Comparison of ENCODE assay signal across 28 mouse cellular contexts in the genomic region with DNA sequence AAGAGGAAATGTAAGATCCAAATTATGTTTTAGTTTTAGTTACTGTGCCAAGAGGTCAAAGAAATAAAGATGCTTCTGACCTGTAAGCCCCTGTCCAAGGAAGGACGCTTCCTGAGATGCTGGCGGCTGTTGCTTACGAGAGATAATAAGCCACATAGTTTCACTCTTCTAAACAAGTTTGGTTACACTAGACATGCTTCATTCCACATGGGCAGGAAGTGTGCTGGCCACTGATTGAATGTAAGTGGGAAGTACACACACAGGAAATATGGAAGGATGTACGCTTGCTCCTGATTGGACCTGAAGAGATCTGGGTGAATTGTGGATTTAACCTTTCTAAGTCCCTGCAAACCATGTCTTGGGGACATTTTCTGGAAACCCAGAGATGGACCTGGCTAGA. TPM values are rescaled to one million over a fixed set of nuclear protein-coding genes. Genes with fewer than 3 reads are reported as not detected.
A peak's percentile ranks its signal among the peaks of the same experiment; 100 is the strongest.
DNase-seq lines count a peak whose midpoint lies in the region; ATAC-seq and TF ChIP-seq lines count a peak whose summit lies in the region.
"Had no signal": no experiment of that assay in that cellular context is flagged by ENCODE, and none has a peak within 500 bp of the region (broad histone marks: within the 10 kb centered on the region; RNA-seq: fewer than 3 reads in every experiment).

No protein-coding gene starts in this region.

- intact Hi-C loops in heart, postnatal 25 days (cut with DNase I), result no loop called here

- H3K4me3 ChIP-seq in heart, embryonic 12.5 days, result no peak overlapping the region
- no peak overlapping the region for H3K4me3 ChIP-seq in kidney, embryonic 14.5 days (ENCODE audit: low read length)
- H3K4me3 ChIP-seq in lung, postnatal 0 days (ENCODE audit: low read depth, low read length), result no peak overlapping the region
- no peak overlapping the region for H3K4me3 ChIP-seq in forebrain, embryonic 15.5 days
- H3K4me3 ChIP-seq: forebrain, embryonic 13.5 days; heart, embryonic 15.5 days; hindbrain, embryonic 10.5 days; hindbrain, embryonic 15.5 days; limb, embryonic 10.5 days; limb, embryonic 15.5 days had no signal

- TF ChIP-seq EP300 in lung, postnatal 0 days (IDR thresholded peaks at IDR 0.05), result peak; percentile 38; the same call in 1 of the 2 replicates

- H3K4me1 ChIP-seq in heart, embryonic 12.5 days (replicated peaks), result 0 out of 2 replicates have a peak, but pooled peaks cover under 1% of the 10 kb centered on the region
- H3K4me1 ChIP-seq in kidney, embryonic 14.5 days (ENCODE audit: control insufficient read depth, insufficient read depth, low read length), result 0 out of 2 replicates have a peak, but pooled peaks cover under 1% of the 10 kb centered on the region
- H3K4me1 ChIP-seq in lung, postnatal 0 days (ENCODE audit: insufficient read depth, low read depth, low read length), result no peaks in the 10 kb centered on the region
- H3K4me1 ChIP-seq in forebrain, embryonic 15.5 days, result no peaks in the 10 kb centered on the region
- H3K4me1 ChIP-seq: heart, embryonic 15.5 days; limb, embryonic 10.5 days; limb, embryonic 15.5 days had no signal

- no peaks in the 10 kb centered on the region for H3K9me3 ChIP-seq in heart, embryonic 12.5 days (replicated peaks)
- H3K9me3 ChIP-seq in kidney, embryonic 14.5 days (ENCODE audit: control insufficient read depth, low read length), result no peaks in the 10 kb centered on the region
- H3K9me3 ChIP-seq in lung, postnatal 0 days (ENCODE audit: low read length), result no peaks in the 10 kb centered on the region
- no peaks in the 10 kb centered on the region for H3K9me3 ChIP-seq in forebrain, embryonic 15.5 days
- H3K9me3 ChIP-seq: forebrain, embryonic 13.5 days; heart, embryonic 15.5 days; hindbrain, embryonic 10.5 days; hindbrain, embryonic 15.5 days; limb, embryonic 10.5 days; limb, embryonic 15.5 days had no signal

- no peak for DNase-seq in heart, postnatal 25 days (ENCODE audit: low spot score)
- DNase-seq in kidney, postnatal 10 days, result peak; percentile 7
- DNase-seq in lung, postnatal 0 days (ENCODE audit: low spot score), result peak; percentile 11
- DNase-seq in lung, postnatal 14 days, result no peak
- DNase-seq: adrenal gland, postnatal 14 days; cerebellum, adult 11 months; cerebellum, adult 9-10 months; cerebellum, postnatal 36 days; gastrocnemius, postnatal 14 days; kidney, adult 2 months; layer of hippocampus, adult 9-11 months; midbrain, embryonic 14.5 days; right cerebral cortex, postnatal 25 days; thymus, adult 18-20 months; thymus, postnatal 25 days had no signal

- H3K9ac ChIP-seq in heart, embryonic 12.5 days, result no peak overlapping the region
- H3K9ac ChIP-seq in kidney, embryonic 14.5 days (ENCODE audit: low read depth, low read length), result no peak overlapping the region
- no peak overlapping the region for H3K9ac ChIP-seq in lung, postnatal 0 days (replicated peaks; ENCODE audit: low read depth)
- no peak overlapping the region for H3K9ac ChIP-seq in forebrain, embryonic 15.5 days (replicated peaks)
- H3K9ac ChIP-seq: forebrain, embryonic 13.5 days; heart, embryonic 15.5 days; hindbrain, embryonic 15.5 days; limb, embryonic 15.5 days; liver, embryonic 14.5 days had no signal

- 55% methylated on average over 4 of the region's 4 CpGs for WGBS in heart, embryonic 12.5 days
- 56% methylated on average over 4 of the region's 4 CpGs for WGBS in kidney, embryonic 14.5 days
- 45% methylated on average over 4 of the region's 4 CpGs for WGBS in lung, postnatal 0 days
- WGBS in forebrain, embryonic 15.5 days, result 90% methylated on average over 4 of the region's 4 CpGs

- no peak for TF ChIP-seq CTCF in lung, postnatal 0 days (IDR thresholded peaks at IDR 0.05)

- peak; percentile 72; the same call in 1 of the 2 replicates for ATAC-seq in heart, embryonic 12.5 days (ENCODE audit: insufficient number of reproducible peaks, low FRiP score)
- ATAC-seq in kidney, embryonic 14.5 days (ENCODE audit: low FRiP score, low TSS enrichment), result no peak
- ATAC-seq in lung, postnatal 0 days, result peak; percentile 61
- peak; percentile 29; the same call in 1 of the 2 replicates for ATAC-seq in common myeloid progenitor, adult 5-6 weeks (replicated peaks; ENCODE audit: low read depth, poor library complexity, severe bottlenecking)
- no peak for ATAC-seq in forebrain, embryonic 15.5 days (replicated peaks)
- ATAC-seq: CD4-positive, CD25-positive, alpha-beta regulatory T cell, adult 4 months; forebrain, embryonic 13.5 days; inflammation-experienced regulatory T-cells, adult 6 months had no signal

- H3K36me3 ChIP-seq in heart, embryonic 12.5 days, result no peaks in the 10 kb centered on the region
- no peaks in the 10 kb centered on the region for H3K36me3 ChIP-seq in kidney, embryonic 14.5 days (ENCODE audit: control insufficient read depth, insufficient read depth, low read length)
- no peaks in the 10 kb centered on the region for H3K36me3 ChIP-seq in lung, postnatal 0 days (ENCODE audit: insufficient read depth, low read length)
- H3K36me3 ChIP-seq in forebrain, embryonic 15.5 days, result no peaks in the 10 kb centered on the region
- H3K36me3 ChIP-seq: heart, embryonic 15.5 days; hindbrain, embryonic 10.5 days; hindbrain, embryonic 15.5 days; limb, embryonic 10.5 days; limb, embryonic 15.5 days had no signal

- H3K27me3 ChIP-seq in heart, embryonic 12.5 days (replicated peaks), result no peaks in the 10 kb centered on the region
- no peaks in the 10 kb centered on the region for H3K27me3 ChIP-seq in kidney, embryonic 14.5 days (ENCODE audit: control insufficient read depth, insufficient read depth, low read length)
- no peaks in the 10 kb centered on the region for H3K27me3 ChIP-seq in lung, postnatal 0 days (replicated peaks; ENCODE audit: insufficient read depth, low read length)
- no peaks in the 10 kb centered on the region for H3K27me3 ChIP-seq in forebrain, embryonic 15.5 days
- H3K27me3 ChIP-seq: forebrain, embryonic 13.5 days; heart, embryonic 15.5 days; hindbrain, embryonic 15.5 days; limb, embryonic 15.5 days had no signal

- no peak overlapping the region for H3K4me2 ChIP-seq in heart, embryonic 12.5 days
- H3K4me2 ChIP-seq in kidney, embryonic 14.5 days (replicated peaks; ENCODE audit: low read depth, low read length), result no peak overlapping the region
- no peak overlapping the region for H3K4me2 ChIP-seq in lung, postnatal 0 days (replicated peaks; ENCODE audit: low read depth, low read length)
- H3K4me2 ChIP-seq in forebrain, embryonic 15.5 days (replicated peaks), result no peak overlapping the region
- H3K4me2 ChIP-seq: forebrain, embryonic 13.5 days; heart, embryonic 15.5 days; hindbrain, embryonic 15.5 days; limb, embryonic 15.5 days had no signal

- no peak overlapping the region for H3K27ac ChIP-seq in heart, embryonic 12.5 days (ENCODE audit: poor library complexity, severe bottlenecking)
- no peak overlapping the region for H3K27ac ChIP-seq in kidney, embryonic 14.5 days (ENCODE audit: low read depth, low read length)
- H3K27ac ChIP-seq in lung, postnatal 0 days (ENCODE audit: low read length), result no peak overlapping the region
- H3K27ac ChIP-seq in forebrain, embryonic 15.5 days (replicated peaks), result no peak overlapping the region
- H3K27ac ChIP-seq: forebrain, embryonic 13.5 days; heart, embryonic 15.5 days; hindbrain, embryonic 10.5 days; hindbrain, embryonic 15.5 days; limb, embryonic 10.5 days; limb, embryonic 15.5 days; liver, embryonic 14.5 days had no signal

RNA-seq across cellular contexts. Expression of a gene that starts 57.9 kb away (rescaled TPM):
- 33.9 and 35.2 TPM in 2 replicates for polyA plus RNA-seq in heart, embryonic 12.5 days (2016; fragmentation: Nextera tagmentation; extraction: Ambion mirVana)
- total RNA-seq in heart, postnatal 25 days (2021), result 10 to 100 TPM; 27.9 to 50.0 TPM
- 40.6 and 44.1 TPM in 2 replicates for polyA plus RNA-seq in kidney, embryonic 14.5 days (2014; fragmentation: Nextera tagmentation; extraction: Ambion mirVana)
- polyA plus RNA-seq in lung, postnatal 0 days (2015; fragmentation: Nextera tagmentation; extraction: Ambion mirVana), result 21.4 and 24.6 TPM in 2 replicates
- total RNA-seq in common myeloid progenitor, adult 5-6 weeks (2017), result not detected in 2 replicates
- 18.7 and 24.9 TPM in 2 replicates for polyA plus RNA-seq in forebrain, embryonic 15.5 days (2015; fragmentation: Nextera tagmentation; extraction: Ambion mirVana)
- polyA plus RNA-seq: kidney, adult 2 months had no signal

Comparison
In these comparisons a context has a peak if more than half of its experiments do, and no peak if none do; other contexts are left out.
1. DNase-seq: peak in kidney, postnatal 10 days (single experiment) and lung, postnatal 0 days (single experiment); none in heart, postnatal 25 days (single experiment) and lung, postnatal 14 days (single experiment).
2. ATAC-seq: peak in heart, embryonic 12.5 days (single experiment), lung, postnatal 0 days (single experiment) and common myeloid progenitor, adult 5-6 weeks (single experiment); none in kidney, embryonic 14.5 days (single experiment) and forebrain, embryonic 15.5 days (single experiment).